Mouse (Mus musculus): ENCODE data around the gene Slc39a8.

Gene Slc39a8

DNA sequence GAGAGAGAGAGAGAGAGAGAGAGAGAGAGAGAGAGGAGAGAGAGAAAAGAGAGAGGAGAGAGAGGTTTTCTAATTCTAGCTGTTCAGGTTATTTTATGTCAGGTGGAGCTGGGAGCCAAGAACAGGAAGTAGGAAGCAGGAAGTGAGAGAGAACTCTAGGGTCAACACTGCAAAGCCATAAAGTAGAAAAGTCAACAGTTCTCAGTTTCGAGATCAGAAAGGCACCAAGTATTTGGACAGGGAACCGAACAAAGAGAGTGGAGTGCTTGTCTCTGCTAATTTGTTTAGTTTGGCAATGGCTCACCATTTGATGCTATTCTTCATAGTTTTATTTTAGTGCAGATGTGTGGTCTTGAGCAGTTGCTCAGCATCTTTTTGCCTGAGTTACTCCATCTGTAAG is 26.5 kb downstream of the Slc39a8 start:
- DNase-seq, result no peak

- DNase-seq, result no peak
These were observed 28.7 kb downstream of the Slc39a8 start for GRCm38 (mm10) chr3:135853604-135854297.

GRCm38 (mm10) chr3:135854298-135854984 is 29.4 kb downstream of the Slc39a8 start:
- DNase-seq, result no peak

- no peak for DNase-seq
These were observed 29.9 kb downstream of the Slc39a8 start for GRCm38 (mm10) chr3:135854985-135855340.

DNA sequence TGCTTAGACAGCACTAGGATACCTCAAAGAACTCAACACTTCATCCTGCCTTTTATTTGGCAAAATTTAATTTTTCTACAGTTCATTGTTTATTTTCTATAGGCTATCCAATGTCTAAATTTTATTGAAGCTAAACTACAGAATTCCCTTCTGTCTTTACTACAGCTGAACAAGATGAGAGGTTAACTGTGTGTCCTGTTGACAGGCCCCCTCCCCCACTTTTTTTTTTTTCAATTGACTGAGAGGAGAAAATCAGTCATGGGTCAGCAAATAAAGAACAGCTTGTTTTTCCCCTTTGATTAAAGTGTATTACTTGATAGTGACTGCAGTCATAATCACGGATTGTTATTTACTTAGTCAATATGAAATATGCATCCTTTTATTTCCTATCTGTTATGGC is 31.2 kb downstream of the Slc39a8 start:
- DNase-seq, result no peak

- no peak for DNase-seq
These were observed 32.1 kb downstream of the Slc39a8 start for GRCm38 (mm10) chr3:135857134-135857533.

DNA sequence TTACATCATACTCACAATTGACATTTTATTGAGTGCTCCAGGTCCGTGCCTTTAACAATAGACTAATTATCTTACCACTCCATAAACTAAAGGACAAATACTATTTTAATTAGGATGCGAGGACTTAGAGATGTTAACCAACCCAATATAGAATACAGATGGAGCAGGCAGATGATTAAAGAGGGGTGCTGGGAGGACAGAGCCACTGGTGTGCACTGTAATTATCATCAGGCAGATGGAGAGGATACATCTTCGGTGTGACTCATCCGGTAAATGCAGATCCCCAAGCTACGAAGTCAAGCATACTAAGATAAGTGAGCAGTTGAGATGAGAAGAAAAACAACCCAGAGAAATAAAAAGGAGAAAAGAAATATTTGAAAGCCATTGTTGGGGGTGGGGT is 34.4 kb downstream of the Slc39a8 start:
- DNase-seq, result no peak

GRCm38 (mm10) chr3:135862804-135863203 is 37.7 kb downstream of the Slc39a8 start:
- peak; percentile 38 to 52 for DNase-seq

- DNase-seq, result no peak
These were observed 44.0 kb downstream of the Slc39a8 start for GRCm38 (mm10) chr3:135869041-135869440.

- no peak for DNase-seq
These were observed 47.2 kb downstream of the Slc39a8 start for GRCm38 (mm10) chr3:135872325-135872724.

- DNase-seq, result no peak
These were observed 48.5 kb downstream of the Slc39a8 start for GRCm38 (mm10) chr3:135873596-135873995.

DNA sequence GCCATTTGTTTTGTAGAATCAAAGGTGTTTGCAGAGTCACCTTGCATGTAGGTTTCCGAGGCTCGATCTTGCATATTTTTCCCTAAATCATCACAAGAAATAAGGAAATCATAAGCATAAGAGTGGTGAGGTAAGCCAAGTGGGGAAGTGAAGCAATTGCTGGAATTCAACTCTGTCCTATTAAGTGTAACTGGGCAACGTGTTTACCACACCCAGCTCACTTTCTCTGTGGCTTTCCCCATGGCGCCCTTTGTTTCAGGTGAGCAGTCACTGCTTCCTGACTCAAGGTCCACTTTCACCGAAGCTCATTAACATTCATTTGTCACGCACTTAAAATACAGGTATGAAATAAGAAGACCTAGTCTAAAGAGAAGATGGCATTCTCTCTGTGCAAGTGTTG is 53.0 kb downstream of the Slc39a8 start:
- no peak for DNase-seq

- DNase-seq, result no peak
These were observed 61.0 kb downstream of the Slc39a8 start for GRCm38 (mm10) chr3:135885927-135886658.

- DNase-seq, result peak; percentile 80 to 83
These were observed 61.6 kb downstream of the Slc39a8 start for GRCm38 (mm10) chr3:135886659-135887027.

DNA sequence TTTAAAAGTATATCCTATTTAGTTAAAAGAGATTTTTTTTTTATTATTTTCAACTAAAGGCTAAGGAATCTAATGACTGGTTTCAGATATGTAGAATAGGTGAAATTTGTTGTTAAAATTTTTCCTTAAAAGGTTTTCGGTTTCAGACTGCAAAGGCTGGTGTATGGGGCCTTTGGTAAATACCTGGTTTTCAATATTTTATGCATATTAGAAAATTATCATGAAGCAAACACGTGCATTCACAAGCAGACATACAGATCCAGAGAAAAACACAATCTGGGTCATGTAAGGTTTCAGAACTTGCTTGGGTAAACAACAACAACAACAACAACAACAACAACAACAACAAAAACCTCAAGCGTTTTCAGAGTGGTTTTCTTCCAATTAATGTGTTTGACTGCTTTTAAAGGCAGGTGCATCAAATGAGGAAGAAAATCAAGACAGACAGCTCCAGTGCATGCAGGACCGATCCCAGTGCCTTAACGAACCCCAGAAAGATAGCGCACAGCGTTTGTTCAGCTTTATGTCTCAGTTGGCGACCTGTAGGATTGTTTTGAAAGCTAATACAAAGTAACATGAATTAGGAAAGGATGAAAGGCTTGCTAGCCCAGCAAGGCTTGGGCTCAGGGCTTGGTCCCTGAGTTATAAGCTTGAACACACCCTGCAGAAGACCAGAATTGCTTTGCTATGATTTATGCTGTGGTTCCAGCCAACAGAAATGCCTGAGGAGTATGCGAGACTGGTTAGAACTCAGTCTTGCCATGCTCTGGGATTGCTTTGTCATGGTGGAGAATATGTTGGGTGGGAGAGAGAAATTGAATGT is 62.2 kb downstream of the Slc39a8 start:
- DNase-seq, result no peak

DNA sequence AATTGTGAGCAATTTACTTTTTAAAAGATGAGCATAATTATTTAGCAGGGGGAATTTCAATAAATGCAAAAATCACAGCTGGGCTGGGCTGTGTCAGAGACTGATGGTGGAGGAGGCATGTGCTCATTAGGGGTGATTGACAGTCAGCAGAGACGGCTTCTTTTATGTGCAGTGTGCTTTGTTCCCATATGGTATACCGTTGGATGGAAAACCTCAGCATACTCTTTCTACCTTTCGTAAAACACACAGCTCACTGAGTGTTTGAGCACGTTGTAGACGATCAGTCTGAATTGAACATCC is 62.7 kb downstream of the Slc39a8 start:
- DNase-seq, result no peak

DNA sequence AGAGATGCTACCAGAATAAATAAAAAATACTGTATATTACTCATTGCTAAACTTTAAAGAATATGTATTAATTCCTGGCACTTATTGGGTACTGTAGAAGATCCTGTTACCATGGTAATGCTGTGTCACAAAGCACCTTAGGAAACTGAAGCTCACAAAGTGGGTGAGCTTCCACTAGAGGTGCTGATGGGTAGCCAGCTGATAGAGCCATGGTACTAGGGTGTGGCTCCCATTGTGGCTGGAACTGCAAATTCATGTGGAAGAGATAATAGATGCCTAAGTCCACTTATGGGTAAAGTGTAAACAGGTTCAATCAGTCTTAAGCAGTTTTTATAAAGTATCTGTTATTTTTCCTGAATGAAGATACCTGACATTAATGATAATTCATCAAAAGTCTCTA is 64.3 kb downstream of the Slc39a8 start:
- no peak for DNase-seq

DNA sequence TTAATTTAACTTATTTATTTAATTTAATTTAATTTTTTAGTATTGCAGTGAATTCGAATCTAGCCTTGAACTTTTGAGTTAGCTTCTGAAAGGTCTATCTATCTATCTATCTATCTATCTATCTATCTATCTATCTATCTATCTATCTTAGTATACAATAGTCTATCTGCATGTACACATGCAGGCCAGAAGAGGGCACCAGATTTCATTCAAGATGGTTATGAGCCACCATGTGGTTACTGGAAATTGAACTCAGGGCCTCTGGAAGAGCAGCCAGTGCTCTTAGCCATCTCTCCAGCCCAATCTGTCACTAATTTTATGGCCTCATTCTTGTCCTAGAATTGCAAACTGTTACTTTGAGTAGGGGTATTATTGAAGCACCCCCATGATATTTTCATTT is 78.3 kb downstream of the Slc39a8 start:
- no peak for DNase-seq

GRCm38 (mm10) chr3:135904881-135905280 is 79.8 kb downstream of the Slc39a8 start:
- peak in 1 of 2 experiments; percentile 2 for DNase-seq

- DNase-seq, result no peak
These were observed 80.7 kb downstream of the Slc39a8 start for GRCm38 (mm10) chr3:135905729-135906128.

GRCm38 (mm10) chr3:135907028-135907427 is 81.9 kb downstream of the Slc39a8 start:
- no peak for DNase-seq

DNA sequence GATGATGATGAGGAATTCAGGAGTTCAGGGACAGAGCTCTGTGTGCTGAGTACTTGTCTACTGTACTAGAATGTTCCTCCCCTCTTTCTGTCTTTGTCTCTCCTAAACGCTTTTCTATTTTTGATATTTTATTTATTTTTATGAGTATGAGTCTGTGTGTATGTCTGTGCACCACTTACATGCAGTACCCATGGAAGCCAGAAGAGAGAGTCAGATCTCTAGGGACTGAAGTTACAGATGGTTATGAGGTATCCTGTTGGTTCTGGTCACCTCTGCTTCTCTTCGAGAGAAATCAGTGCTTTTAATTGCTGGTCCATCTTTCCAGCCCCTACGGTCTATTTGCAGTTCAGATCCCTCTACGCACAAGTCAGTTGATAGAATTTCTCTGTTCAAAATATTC is 90.9 kb downstream of the Slc39a8 start:
- no peak for DNase-seq

DNA sequence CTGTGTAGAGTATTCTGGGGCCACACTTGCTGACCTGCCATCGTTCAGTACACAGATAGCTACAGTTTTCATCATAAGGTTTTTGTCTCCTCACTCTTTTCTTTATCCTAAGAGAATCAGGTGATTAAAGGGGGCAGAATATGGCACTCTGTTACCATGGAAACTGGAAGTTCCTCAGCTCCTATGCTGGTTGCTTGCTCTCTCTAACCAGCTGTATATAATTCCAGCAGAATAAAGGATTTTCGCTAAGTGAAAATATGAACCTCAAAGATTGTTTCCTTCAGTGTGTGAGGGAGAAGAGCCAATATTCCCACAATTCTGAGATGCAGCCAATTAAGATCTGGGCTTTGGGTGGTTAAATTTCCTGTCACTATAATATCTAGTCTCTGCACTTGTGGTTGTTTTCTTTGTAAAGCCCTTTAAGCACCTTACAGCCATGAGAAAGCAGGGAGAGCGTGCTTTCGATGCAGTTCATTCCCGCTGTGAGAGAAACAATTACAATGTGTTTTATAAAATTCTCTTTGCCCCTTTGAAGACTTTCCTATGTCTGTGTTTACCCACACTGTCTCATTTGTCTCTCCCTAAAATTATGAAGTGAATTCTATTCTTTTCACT is 93.6 kb downstream of the Slc39a8 start:
- no peak for DNase-seq
